ENCODE assay signal across 26 mouse cellular contexts in genomic region chr13:52598233-52598632, GRCm38 (mm10).
"Had no signal": no experiment of that assay in that cellular context is flagged by ENCODE, and none has a peak within 500 bp of the region (broad histone marks: within the 10 kb centered on the region; RNA-seq: fewer than 3 reads in every experiment).

No protein-coding gene starts in this region.

- H3K36me3 ChIP-seq: heart, embryonic 10.5 days; heart, embryonic 15.5 days; hindbrain, embryonic 10.5 days; hindbrain, embryonic 12.5 days; hindbrain, embryonic 15.5 days; intestine, embryonic 15.5 days; limb, embryonic 10.5 days; limb, embryonic 12.5 days had no signal

- H3K27ac ChIP-seq: gastrocnemius, adult 2 months; heart, embryonic 10.5 days; heart, embryonic 13.5 days; heart, embryonic 15.5 days; hindbrain, embryonic 10.5 days; hindbrain, embryonic 12.5 days; hindbrain, embryonic 15.5 days; intestine, embryonic 15.5 days; layer of hippocampus, adult 2 months; left cerebral cortex, adult 2 months; limb, embryonic 10.5 days; limb, embryonic 12.5 days; liver, embryonic 12.5 days had no signal

- H3K9me3 ChIP-seq: heart, embryonic 10.5 days; heart, embryonic 15.5 days; hindbrain, embryonic 12.5 days; hindbrain, embryonic 15.5 days; intestine, embryonic 15.5 days; limb, embryonic 10.5 days; liver, embryonic 12.5 days had no signal

- H3K27me3 ChIP-seq: heart, embryonic 13.5 days; heart, embryonic 15.5 days; hindbrain, embryonic 12.5 days; hindbrain, embryonic 15.5 days; intestine, embryonic 15.5 days; limb, embryonic 12.5 days; liver, embryonic 12.5 days had no signal

- H3K4me3 ChIP-seq: heart, embryonic 10.5 days; heart, embryonic 13.5 days; heart, embryonic 15.5 days; hindbrain, embryonic 10.5 days; hindbrain, embryonic 12.5 days; hindbrain, embryonic 15.5 days; intestine, embryonic 15.5 days; layer of hippocampus, adult 2 months; left cerebral cortex, adult 2 months; limb, embryonic 10.5 days; limb, embryonic 12.5 days; liver, embryonic 12.5 days had no signal

- DNase-seq: gastrocnemius, adult 2 months; gastrocnemius, postnatal 10 days; gastrocnemius, postnatal 25 days; heart, adult 18-20 months; heart, postnatal 14 days; heart, postnatal 4 days; kidney, adult 18-20 months; kidney, adult 8-10 months; kidney, postnatal 10 days; kidney, postnatal 25 days; kidney, postnatal 4 days; liver had no signal

- H3K9ac ChIP-seq: heart, embryonic 13.5 days; heart, embryonic 15.5 days; hindbrain, embryonic 12.5 days; hindbrain, embryonic 15.5 days; intestine, embryonic 15.5 days; limb, embryonic 12.5 days; liver, embryonic 12.5 days had no signal

- ATAC-seq: inflammation-experienced regulatory T-cells, adult 6 months; intestine, embryonic 15.5 days; intestine, postnatal 0 days; liver, embryonic 12.5 days had no signal

- H3K4me2 ChIP-seq: heart, embryonic 13.5 days; heart, embryonic 15.5 days; hindbrain, embryonic 12.5 days; hindbrain, embryonic 15.5 days; intestine, embryonic 15.5 days; limb, embryonic 12.5 days had no signal

- H3K4me1 ChIP-seq: hindbrain, embryonic 15.5 days; intestine, embryonic 15.5 days; limb, embryonic 12.5 days had no signal
